Mouse (Mus musculus) thymus, adult 2 months (tissue): Measurements from ENCODE around the gene Abcc1. TPM values are rescaled to one million over a fixed set of nuclear protein-coding genes. Genes with fewer than 3 reads are reported as not detected.

Experiments used
- DNase-seq: peaks from one replicate; pipeline ENCODE4 v3.0.0; 2021
- H3K27ac ChIP-seq: fragments of 200-500 bp; 2 replicates; pipeline ENCODE4 v1.5.1; 2012; ENCODE audit warnings: low read length, control low read depth; ENCODE audit not compliant: control insufficient read depth, insufficient read depth
- H3K27me3 ChIP-seq: fragments of 200-500 bp; 2 replicates; pipeline ENCODE4 v1.6.1; 2012; ENCODE audit warnings: mild to moderate bottlenecking, low read length, moderate library complexity, mixed read lengths; ENCODE audit not compliant: control insufficient read depth, insufficient read depth
- H3K36me3 ChIP-seq: fragments of 200-500 bp; 2 replicates; pipeline ENCODE4 v1.6.1; 2012; ENCODE audit warnings: mild to moderate bottlenecking, low read length, moderate library complexity; ENCODE audit not compliant: control insufficient read depth, insufficient read depth
- H3K4me1 ChIP-seq: fragments of 200-500 bp; replicated peaks from 2 replicates; pipeline ENCODE4 v1.6.1; 2012; ENCODE audit warnings: low read length; ENCODE audit not compliant: control insufficient read depth, insufficient read depth
- H3K4me3 ChIP-seq: fragments of 200-500 bp; 2 replicates; pipeline ENCODE4 v1.5.1; 2012; ENCODE audit warnings: mild to moderate bottlenecking, low read length, control low read depth, moderate library complexity; ENCODE audit not compliant: control insufficient read depth, insufficient read depth
- CTCF ChIP-seq: fragments of 200-500 bp; IDR thresholded peaks from 2 replicates; pipeline ENCODE4 v1.5.1; 2012; ENCODE audit warnings: mild to moderate bottlenecking, control low read depth, low read length, moderate library complexity, borderline replicate concordance; ENCODE audit not compliant: control insufficient read depth, poor library complexity, insufficient read depth; ENCODE audit errors: extremely low read depth
- POLR2A ChIP-seq: fragments of 200-500 bp; IDR thresholded peaks from 2 replicates; pipeline ENCODE4 v1.6.1; 2012; ENCODE audit warnings: mild to moderate bottlenecking, low read length, control low read depth, moderate library complexity; ENCODE audit not compliant: control insufficient read depth, poor library complexity, insufficient read depth; ENCODE audit errors: extremely low read depth
- WGBS: fragments of 180-500 bp; shearing (Covaris S2); methylation state at CpG from one replicate; pipeline ENCODE4 v1.1.7; 2018; 5-methylcytosine and 5-hydroxymethylcytosine counted together
- polyA plus RNA-seq: library from polyadenylated mRNA; depleted of rRNA; stranded (reverse); fragments of >200 nt; gene quantifications from 2 replicates; pipeline ENCODE4 v1.2.3, GENCODE M21; 2012

Abcc1 gene
- polyA plus RNA-seq, 1 experiment: 29.7 TPM

DNA sequence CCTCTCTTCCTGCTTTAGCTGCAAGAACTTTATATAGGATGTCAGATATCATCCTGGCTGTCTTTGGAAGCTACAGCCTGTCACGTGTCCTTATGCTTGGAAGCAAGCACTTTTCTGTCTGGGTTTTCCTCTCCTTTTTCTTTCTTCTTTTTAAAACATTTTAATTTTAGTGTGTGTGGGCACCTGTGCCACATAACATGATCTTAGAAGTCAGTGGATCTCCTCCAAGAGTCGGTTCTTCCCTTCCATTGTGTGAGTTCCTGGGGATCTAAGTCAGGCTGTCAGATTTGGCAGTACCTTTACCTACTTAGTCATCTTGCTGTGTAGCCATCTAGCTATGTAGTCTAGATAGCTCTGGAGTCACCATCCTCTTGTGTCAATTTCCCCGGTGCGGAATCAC lies 37.9 kb downstream of the Abcc1 start:
- no peaks in the 10 kb centered on the region for H3K4me1 ChIP-seq
- no peak for TF ChIP-seq POLR2A
- no peak for TF ChIP-seq CTCF
- no peak for DNase-seq
- H3K27me3 ChIP-seq: no peaks in the 10 kb centered on the region
- no peak overlapping the region for H3K4me3 ChIP-seq
- H3K36me3 ChIP-seq: no peaks in the 10 kb centered on the region
- H3K27ac ChIP-seq: no peak overlapping the region
- 93% methylated on average over 4 of the region's 4 CpGs for WGBS

DNA sequence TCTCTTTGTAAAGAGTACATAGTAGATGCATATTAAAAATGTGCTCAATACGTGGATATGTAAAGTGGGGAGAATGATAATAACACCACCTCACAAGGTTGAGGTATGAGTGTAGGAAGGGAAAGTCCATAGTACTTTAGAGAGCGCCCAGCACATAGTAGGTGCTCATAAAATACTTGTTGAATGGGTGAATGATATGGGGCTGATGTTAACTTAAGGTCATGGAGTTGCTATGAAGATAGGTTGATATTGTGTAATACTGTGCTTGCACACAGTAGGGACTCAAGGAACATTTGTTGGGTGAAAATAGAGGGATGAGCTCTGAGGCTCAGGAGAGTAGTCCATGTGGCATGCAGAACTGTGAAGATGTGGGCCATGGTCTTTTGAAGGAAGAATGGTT lies 42.1 kb downstream of the Abcc1 start:
- Histone ChIP-seq H3K27me3 (no peaks in the 10 kb centered on the region), H3K4me3 (no peak overlapping the region), H3K36me3 (no peaks in the 10 kb centered on the region), H3K27ac (no peak overlapping the region), H3K4me1 (no peaks in the 10 kb centered on the region)
- no peak for DNase-seq
- WGBS: 93% methylated on average over 2 of the region's 2 CpGs
- TF ChIP-seq POLR2A: no peak
- no peak for TF ChIP-seq CTCF

DNA sequence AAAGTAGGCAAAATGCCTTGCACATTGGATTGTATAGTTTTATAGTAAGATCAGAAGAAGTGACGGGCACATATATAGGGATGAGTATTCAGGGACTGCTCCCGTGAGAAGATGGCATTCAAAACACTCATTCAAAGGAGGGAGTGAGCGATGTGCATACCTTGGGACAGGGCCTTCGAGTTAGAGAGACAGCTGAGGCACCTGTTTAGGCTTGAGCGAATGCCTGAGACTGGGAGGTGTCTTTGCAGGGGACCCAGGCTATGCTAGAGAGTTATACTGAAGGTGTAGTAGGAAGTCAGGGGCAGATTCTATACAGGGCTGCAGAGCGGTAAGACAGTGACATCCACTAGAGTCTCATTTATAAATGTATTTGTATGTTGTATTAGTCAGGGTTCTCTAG lies 44.3 kb downstream of the Abcc1 start:
- Histone ChIP-seq H3K27me3 (no peaks in the 10 kb centered on the region), H3K4me1 (no peaks in the 10 kb centered on the region), H3K27ac (no peak overlapping the region), H3K4me3 (no peak overlapping the region), H3K36me3 (no peaks in the 10 kb centered on the region)
- 96% methylated on average over 6 of the region's 6 CpGs for WGBS
- TF ChIP-seq POLR2A (no peak), CTCF (no peak)
- DNase-seq: no peak

DNA sequence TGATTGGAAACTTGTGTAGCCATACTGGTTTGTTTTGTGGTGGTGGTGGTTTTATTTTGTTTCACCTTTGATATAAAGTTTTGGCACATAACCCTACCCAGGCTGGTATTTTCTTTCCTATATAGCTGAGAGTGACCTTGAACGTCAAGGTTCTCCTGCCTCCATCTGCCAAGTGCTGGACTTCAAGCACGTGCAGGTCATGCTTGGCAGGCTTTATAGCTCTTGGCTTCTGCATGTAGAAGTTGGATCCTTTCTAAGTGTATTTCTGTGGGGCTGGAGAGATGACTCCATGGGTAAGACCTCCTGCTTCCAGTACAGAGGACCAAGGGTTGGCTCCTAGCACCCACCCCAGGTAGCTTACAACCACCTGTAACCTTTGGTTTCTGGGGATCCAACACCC lies 47.8 kb downstream of the Abcc1 start:
- H3K4me3 ChIP-seq: no peak overlapping the region
- H3K36me3 ChIP-seq: no peaks in the 10 kb centered on the region
- H3K27me3 ChIP-seq: no peaks in the 10 kb centered on the region
- WGBS: 98% methylated on average over 2 of the region's 2 CpGs
- DNase-seq: no peak
- TF ChIP-seq POLR2A (no peak), CTCF (no peak)
- no peaks in the 10 kb centered on the region for H3K4me1 ChIP-seq
- H3K27ac ChIP-seq: no peak overlapping the region

DNA sequence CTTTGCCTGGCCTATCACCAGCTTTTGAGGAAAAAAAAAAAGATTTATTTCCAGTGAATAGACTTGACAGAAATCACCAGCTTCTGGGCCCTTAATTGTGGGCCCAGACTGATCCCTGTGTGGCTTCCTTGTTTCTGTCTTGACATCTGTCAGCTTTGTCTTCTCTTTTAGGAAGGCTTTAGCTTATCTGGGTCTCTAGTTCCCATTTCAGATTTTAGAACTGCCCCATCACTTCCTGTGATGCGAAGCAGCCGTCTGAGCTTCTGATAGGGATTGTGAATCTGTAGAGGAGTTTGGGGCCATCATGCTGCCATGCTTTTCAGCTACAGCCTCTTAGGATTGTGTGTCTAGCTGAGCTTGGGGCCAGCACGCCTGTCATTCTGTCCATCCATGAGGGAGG lies 48.4 kb downstream of the Abcc1 start:
- DNase-seq: no peak
- Histone ChIP-seq H3K36me3 (no peaks in the 10 kb centered on the region), H3K4me3 (no peak overlapping the region), H3K27ac (no peak overlapping the region), H3K4me1 (no peaks in the 10 kb centered on the region), H3K27me3 (no peaks in the 10 kb centered on the region)
- WGBS: 75% methylated on average over 3 of the region's 3 CpGs
- no peak for TF ChIP-seq POLR2A
- TF ChIP-seq CTCF: no peak

DNA sequence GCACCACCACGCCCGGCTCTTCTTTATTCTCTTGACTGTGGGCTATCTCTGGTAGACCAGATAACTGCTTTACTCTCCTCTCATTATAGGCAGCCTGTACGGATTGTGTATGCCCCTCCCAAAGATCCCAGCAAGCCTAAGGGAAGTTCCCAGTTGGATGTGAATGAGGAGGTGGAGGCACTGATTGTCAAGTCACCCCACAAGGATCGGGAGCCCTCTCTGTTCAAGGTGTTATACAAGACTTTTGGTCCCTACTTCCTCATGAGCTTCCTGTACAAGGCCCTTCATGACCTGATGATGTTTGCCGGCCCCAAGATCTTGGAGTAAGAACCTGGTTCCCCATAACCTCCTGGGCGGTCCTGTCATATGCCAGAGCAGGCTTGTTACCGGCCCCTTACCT lies 49.3 kb downstream of the Abcc1 start:
- no peak for DNase-seq
- TF ChIP-seq CTCF: no peak
- H3K27me3 ChIP-seq: no peaks in the 10 kb centered on the region
- no peak overlapping the region for H3K27ac ChIP-seq
- 92% methylated on average over 7 of the region's 7 CpGs for WGBS
- no peaks in the 10 kb centered on the region for H3K4me1 ChIP-seq
- no peak overlapping the region for H3K4me3 ChIP-seq
- H3K36me3 ChIP-seq: no peaks in the 10 kb centered on the region

DNA sequence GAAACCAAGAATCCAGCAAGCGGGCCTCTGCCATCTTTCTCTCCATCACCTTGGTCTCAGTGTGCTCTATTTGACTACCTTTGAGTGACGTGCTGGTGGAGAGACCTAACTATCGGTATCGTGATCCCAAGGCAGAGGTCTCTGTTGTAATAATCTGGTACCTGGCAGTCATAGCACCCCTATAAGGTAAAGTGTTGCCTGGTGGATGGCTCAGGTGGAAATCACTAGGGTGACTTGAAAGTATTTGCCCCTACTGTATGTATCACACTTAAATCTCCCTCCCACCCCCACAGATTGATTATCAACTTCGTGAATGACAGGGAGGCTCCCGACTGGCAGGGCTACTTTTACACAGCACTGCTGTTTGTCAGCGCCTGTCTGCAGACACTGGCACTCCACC lies 49.8 kb downstream of the Abcc1 start:
- Histone ChIP-seq H3K36me3 (no peaks in the 10 kb centered on the region), H3K4me3 (no peak overlapping the region), H3K27ac (no peak overlapping the region), H3K27me3 (no peaks in the 10 kb centered on the region), H3K4me1 (no peaks in the 10 kb centered on the region)
- DNase-seq: no peak
- 97% methylated on average over 7 of the region's 7 CpGs for WGBS
- TF ChIP-seq CTCF: no peak
- TF ChIP-seq POLR2A: no peak
